Mouse (Mus musculus) neural tube, embryonic 14.5 days (tissue): ENCODE results near the gene Ggcx. TPM values are rescaled to one million over a fixed set of nuclear protein-coding genes. Genes with fewer than 3 reads are reported as not detected.

Experiments used
- ATAC-seq: fragments of 200-750 bp; cut with Nextera tagmentation; 2 replicates; pipeline ENCODE4 v1.8.0; 2017; ENCODE audit warnings: low read depth, mild to moderate bottlenecking, moderate TSS enrichment, moderate library complexity
- H3K27ac ChIP-seq: fragments of 300-500 bp; sonication (generic); 2 replicates; pipeline ENCODE4 v1.5.1; 2014; ENCODE audit warnings: low read depth, mild to moderate bottlenecking, control low read depth, low read length, moderate library complexity, mixed read lengths
- H3K27me3 ChIP-seq: fragments of 300-500 bp; sonication (generic); 2 replicates; pipeline ENCODE4 v1.6.1; 2014; ENCODE audit warnings: low read length; ENCODE audit not compliant: control insufficient read depth, insufficient read depth
- H3K36me3 ChIP-seq: fragments of 300-500 bp; sonication (generic); 2 replicates; pipeline ENCODE4 v1.6.1; 2014; ENCODE audit warnings: low read length, mixed read lengths; ENCODE audit not compliant: control insufficient read depth, insufficient read depth
- H3K4me1 ChIP-seq: fragments of 300-500 bp; sonication (generic); 2 replicates; pipeline ENCODE4 v1.6.1; 2014; ENCODE audit warnings: low read length; ENCODE audit not compliant: control insufficient read depth, insufficient read depth
- H3K4me2 ChIP-seq: fragments of 300-500 bp; sonication (generic); 2 replicates; pipeline ENCODE4 v1.6.1; 2014; ENCODE audit warnings: mild to moderate bottlenecking, low read depth, low read length, control low read depth
- H3K4me3 ChIP-seq: fragments of 300-500 bp; sonication (generic); 2 replicates; pipeline ENCODE4 v1.5.1; 2014; ENCODE audit warnings: low read depth, low read length, control low read depth, mixed read lengths
- H3K9ac ChIP-seq: fragments of 300-500 bp; sonication (generic); replicated peaks from 2 replicates; pipeline ENCODE4 v1.6.1; 2014; ENCODE audit warnings: low read depth, mild to moderate bottlenecking, control low read depth, low read length, mixed read lengths
- H3K9me3 ChIP-seq: fragments of 300-500 bp; sonication (generic); 2 replicates; pipeline ENCODE4 v1.6.1; 2016; ENCODE audit warnings: low read length; ENCODE audit not compliant: control insufficient read depth
- WGBS: fragments of 180-500 bp; shearing (Covaris S2); extraction: QIAGEN DNeasy Blood & Tissue Kit; methylation state at CpG from one replicate; pipeline ENCODE4 v1.1.7; 2014; 5-methylcytosine and 5-hydroxymethylcytosine counted together
- polyA plus RNA-seq: library from polyadenylated mRNA; unstranded; fragments of >200 nt; fragmentation: Nextera tagmentation; extraction: Ambion mirVana; gene quantifications from 2 replicates; pipeline ENCODE4 v1.2.1, GENCODE M21; 2014

The Ggcx gene
- polyA plus RNA-seq, 1 experiment from 2014 or later = 11.6 TPM

DNA sequence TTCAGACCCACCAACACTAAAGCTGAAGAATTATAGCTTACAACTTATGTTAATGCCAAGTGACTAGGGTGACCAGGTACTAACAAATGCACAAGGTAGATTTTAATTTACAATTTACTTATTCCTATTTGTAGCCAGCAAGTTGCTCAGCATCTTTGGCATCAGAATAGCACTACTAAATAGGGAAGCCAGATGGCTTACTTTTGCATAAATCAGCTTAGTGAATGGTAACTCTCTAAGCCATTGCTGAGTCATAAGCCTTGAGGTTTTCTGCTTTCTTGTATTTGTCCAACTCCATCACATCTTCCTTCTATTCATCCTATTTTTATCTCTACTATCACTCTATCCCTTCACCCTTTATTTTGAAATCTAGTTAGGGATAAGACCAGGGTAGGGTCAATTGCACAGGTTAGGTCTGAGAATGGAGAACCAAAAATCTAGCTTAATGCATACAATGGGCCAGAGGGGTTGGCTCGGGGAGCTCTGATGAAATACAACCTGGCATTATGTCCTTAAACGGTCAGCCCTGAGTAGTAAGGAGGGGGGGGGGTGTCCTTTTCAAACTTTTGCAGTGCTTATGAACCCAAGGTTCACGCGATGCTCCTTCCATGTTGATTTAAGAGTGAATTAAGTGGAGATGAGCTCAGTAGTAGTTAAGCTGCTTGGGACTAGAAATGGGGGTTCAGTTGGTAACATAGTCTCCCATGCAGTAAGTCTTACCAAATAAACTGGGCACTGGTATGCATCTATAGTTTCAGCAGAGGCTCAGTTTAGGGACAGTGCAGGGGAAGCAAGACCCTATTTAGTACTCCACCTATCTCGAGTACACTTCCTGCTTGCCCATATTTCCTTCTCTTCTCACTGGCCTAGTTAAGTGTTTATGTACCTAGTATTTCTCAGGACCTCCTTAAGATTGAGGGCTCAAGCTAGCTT is 17.1 kb downstream of the Ggcx start:
- Histone ChIP-seq H3K36me3 (peaks cover 64% of the 10 kb centered on the region), H3K4me1 (peaks cover 3% of the 10 kb centered on the region; the same call in 1 of the 2 replicates), H3K4me2 (no peak overlapping the region), H3K9me3 (no peaks in the 10 kb centered on the region), H3K27me3 (no peaks in the 10 kb centered on the region), H3K4me3 (no peak overlapping the region), H3K9ac (no peak overlapping the region), H3K27ac (no peak overlapping the region)
- 33% methylated on average over 5 of the region's 5 CpGs for WGBS
- no peak for ATAC-seq

DNA sequence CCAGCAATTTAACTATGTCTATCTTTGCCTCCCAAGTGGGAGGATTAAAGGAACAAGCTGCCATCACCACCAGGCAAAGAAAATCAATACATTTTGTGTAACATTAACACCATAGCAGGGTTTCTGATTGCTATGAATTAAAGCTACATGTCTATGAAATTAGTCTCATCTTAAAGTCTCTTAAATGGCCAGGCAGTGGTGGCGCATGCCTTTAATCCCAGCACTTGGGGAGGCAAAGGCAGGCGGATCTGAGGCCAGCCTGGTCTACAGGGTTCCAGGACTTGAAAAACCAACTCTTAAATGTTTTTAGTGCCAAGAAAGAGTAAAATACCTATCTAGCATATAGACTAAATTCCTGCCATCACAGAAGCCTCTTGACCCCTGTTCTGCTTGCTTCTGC is 18.0 kb downstream of the Ggcx start:
- Histone ChIP-seq H3K4me2 (no peak overlapping the region), H3K27ac (no peak overlapping the region), H3K4me1 (peaks cover 12% of the 10 kb centered on the region; the same call in 1 of the 2 replicates), H3K9ac (no peak overlapping the region), H3K9me3 (no peaks in the 10 kb centered on the region), H3K27me3 (no peaks in the 10 kb centered on the region), H3K36me3 (peaks cover 68% of the 10 kb centered on the region), H3K4me3 (no peak overlapping the region)
- no peak for ATAC-seq
- WGBS = 81% methylated on average over 2 of the region's 2 CpGs

DNA sequence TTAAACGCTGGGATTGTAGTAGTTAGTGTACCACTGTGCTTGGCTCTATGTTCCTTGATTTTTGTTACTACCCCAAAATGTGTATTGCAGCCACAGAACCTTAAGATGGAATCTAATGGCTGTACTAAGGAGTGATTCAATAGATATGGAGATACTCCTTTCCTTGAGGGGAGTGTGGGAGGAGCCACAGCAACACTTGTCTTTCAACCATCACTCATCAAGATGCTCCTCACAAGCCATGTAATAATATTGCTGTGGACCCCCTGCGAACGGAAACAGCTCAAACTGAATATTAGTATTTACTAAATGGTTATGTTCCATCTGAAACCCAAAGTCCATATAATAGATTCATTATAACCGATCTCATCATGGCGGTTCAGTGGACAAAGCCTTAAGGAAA is 24.1 kb downstream of the Ggcx start:
- peaks cover 31% of the 10 kb centered on the region for H3K4me1 ChIP-seq
- peak overlapping the region; percentile 100 for H3K9ac ChIP-seq
- no peak overlapping the region for H3K27ac ChIP-seq
- no peak for ATAC-seq
- peak overlapping the region; percentile 83 for H3K4me2 ChIP-seq
- WGBS = 4% methylated on average over 5 of the region's 5 CpGs
- peak overlapping the region; percentile 100 for H3K4me3 ChIP-seq
- H3K9me3 ChIP-seq = no peaks in the 10 kb centered on the region
- H3K36me3 ChIP-seq = peaks cover 36% of the 10 kb centered on the region
- no peaks in the 10 kb centered on the region for H3K27me3 ChIP-seq

DNA sequence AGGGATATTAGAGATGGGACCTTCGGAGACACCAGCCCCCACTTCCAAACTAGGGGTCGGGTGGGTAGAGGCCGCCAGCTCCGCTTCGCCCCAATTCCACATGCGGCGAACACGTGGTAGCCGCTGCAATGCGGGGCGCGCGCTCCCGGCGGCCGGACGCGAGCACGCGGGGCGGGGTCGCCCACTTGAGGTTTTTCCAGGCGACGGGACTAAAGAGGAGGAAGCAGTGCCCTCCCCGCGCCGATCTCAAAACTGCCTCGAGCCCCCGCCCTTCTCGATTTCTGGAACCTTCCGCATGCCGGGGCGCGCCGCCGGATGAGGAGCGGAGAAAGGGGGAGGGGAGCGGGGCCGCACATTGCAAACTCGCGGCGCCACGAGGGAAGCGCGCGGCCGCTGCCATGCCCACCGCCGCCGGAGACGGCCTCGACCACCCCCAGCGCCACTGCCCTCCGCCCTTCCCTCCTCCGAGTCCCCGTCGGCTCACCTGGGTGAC is 24.8 kb downstream of the Ggcx start:
- peaks cover 31% of the 10 kb centered on the region for H3K4me1 ChIP-seq
- H3K27ac ChIP-seq = peak overlapping the region; percentile 95
- peak overlapping the region; percentile 100 for H3K4me3 ChIP-seq

DNA sequence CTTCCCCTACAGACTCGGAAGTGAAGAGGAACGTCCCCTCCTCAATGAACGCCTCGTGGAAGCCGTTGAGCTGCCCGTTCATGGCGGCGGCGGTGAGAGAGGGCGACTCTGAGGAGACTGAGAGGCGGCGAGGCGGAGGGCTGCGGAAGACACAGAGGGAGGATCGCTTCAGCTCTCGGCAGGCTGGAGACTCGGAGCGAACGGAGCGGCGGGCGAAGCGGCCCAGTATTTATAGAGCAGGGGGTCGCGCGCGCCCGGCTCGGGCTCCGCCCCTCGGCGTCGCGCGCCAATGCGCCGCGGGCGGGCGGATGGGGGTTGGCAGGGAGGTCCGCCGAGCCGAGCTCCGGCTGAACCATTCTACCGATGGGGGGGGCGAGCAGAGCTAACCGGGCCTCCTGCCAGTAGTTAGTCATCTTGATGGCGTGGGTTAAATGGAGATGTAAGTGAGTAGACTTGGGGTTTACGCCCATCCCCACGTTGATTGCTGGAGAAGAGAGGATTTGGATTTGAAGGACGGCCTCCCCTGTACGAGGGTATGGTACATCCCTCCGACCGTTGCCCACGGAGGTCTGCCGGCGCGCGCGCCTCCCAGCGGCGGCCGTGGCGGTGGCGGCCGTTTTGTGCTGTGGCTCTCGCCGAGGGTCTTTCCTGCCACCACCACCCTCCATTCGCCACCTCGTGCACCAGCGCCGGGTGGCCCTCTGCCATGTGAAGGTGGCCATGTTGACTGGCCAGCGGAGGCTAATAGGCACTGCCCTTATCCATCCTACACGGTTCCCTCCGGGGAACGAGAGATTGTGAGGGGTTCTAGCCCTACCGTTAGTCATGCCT is 25.5 kb downstream of the Ggcx start, which contains the start of gene Mat2a:
TSS of gene Mat2a (minus strand) at position 204 of the 831 bp plus-strand sequence.
- no peaks in the 10 kb centered on the region for H3K9me3 ChIP-seq
- peak within 1 kb of the TSS; percentile 83 for H3K4me2 ChIP-seq
- peak within 1 kb of the TSS; percentile 100 for H3K9ac ChIP-seq
- no peaks in the 10 kb centered on the region for H3K27me3 ChIP-seq
- peak; percentile 88 for ATAC-seq
- peaks cover 31% of the 10 kb centered on the region for H3K4me1 ChIP-seq
- under 1% methylated on average over 76 of the region's 77 CpGs for WGBS
- peaks cover 30% of the 10 kb centered on the region for H3K36me3 ChIP-seq
- peak within 1 kb of the TSS; percentile 100 for H3K4me3 ChIP-seq
- peak within 1 kb of the TSS; percentile 95 for H3K27ac ChIP-seq

More for the DNA sequence above, 24.8 kb downstream of the Ggcx start:
- H3K27me3 ChIP-seq = no peaks in the 10 kb centered on the region
- H3K9ac ChIP-seq = peak overlapping the region; percentile 100
- peak; percentile 40 for ATAC-seq
- under 1% methylated on average over 54 of the region's 57 CpGs for WGBS
- peak overlapping the region; percentile 83 for H3K4me2 ChIP-seq
- no peaks in the 10 kb centered on the region for H3K9me3 ChIP-seq
- peaks cover 35% of the 10 kb centered on the region for H3K36me3 ChIP-seq

DNA sequence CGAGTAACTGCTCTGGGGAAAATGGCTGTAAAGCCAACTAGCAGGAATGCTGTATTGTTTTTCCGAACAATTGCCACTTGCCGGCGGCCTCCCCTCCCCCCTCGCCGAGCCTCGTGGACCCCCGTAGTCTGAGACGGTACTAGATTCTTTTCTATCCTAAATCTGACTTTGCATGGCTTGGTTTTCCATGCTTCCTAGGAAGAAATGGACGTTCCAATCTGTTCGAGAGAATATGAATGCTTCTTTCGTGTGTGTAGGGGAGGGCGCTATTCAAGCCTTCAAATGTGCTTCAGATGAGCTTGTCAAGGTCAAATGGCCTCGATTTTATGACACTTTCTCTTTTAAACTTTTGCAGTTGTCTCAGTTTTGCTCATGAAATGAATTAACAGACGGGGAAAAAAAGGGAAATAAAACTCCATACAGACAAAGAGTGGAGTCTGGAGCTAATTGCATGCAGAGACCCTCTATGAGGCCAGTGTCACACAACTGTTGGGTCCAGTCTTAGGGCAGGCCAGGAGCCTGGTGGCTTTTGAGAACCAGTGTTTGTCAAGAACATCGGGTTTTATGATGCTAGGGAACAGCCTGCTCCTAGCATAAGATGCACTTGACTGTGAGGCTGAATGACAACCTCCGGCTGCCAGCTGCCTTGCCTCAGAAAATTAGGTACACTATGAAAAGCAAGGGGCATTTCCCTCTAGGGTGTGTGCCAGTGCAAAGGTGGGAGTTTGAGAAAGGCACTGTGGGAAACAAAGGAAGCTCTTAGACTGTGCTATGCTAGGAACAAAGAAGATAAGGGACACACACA is 26.3 kb downstream of the Ggcx start:
- Histone ChIP-seq H3K4me3 (peak overlapping the region; percentile 100), H3K9ac (peak overlapping the region; percentile 100), H3K4me1 (peaks cover 31% of the 10 kb centered on the region), H3K27me3 (no peaks in the 10 kb centered on the region), H3K27ac (peak overlapping the region; percentile 95), H3K36me3 (peaks cover 22% of the 10 kb centered on the region), H3K9me3 (no peaks in the 10 kb centered on the region), H3K4me2 (peak overlapping the region; percentile 83)
- 0 out of 2 replicates have a peak, but pooled peaks have one; percentile 1 for ATAC-seq
- 7% methylated on average over 17 of the region's 17 CpGs for WGBS

DNA sequence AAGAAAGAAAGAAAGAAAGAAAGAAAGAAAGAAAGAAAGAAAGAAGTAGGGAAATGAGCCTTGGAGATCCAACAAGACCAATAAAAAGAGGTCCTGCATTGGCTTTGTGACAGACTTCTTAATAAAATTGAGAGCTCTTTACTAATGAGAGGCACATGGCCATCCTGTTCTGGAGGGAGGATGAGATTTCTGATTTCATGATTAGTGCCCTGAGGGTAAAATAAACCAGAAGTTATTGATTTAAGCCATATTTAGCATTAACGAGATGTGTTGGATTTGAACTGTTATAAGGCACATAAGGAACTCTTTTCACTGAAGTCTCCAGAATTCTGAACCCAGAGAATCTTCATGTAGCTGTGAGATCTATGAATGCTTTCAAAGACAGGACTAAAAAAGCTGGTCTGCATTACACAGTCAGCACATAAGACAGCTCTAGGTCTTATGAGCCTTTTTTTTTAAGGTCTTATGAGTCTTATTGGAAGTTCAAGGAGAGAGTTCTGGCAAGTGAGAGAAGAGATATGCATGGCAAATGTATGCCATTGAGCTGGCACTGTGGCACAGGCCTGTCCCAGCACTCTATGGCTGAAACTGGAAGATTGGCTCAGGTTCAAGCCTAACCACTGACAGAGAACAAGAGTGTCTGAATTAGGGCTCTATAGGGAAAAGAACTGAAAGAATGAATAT is 29.0 kb downstream of the Ggcx start:
- no peak overlapping the region for H3K27ac ChIP-seq
- H3K4me2 ChIP-seq = no peak overlapping the region
- no peak for ATAC-seq
- H3K9ac ChIP-seq = no peak overlapping the region
- no peaks in the 10 kb centered on the region for H3K36me3 ChIP-seq
- 81% methylated on average over 1 of the region's 1 CpGs for WGBS
- H3K4me1 ChIP-seq = peaks cover 13% of the 10 kb centered on the region
- no peaks in the 10 kb centered on the region for H3K27me3 ChIP-seq
- no peaks in the 10 kb centered on the region for H3K9me3 ChIP-seq
- no peak overlapping the region for H3K4me3 ChIP-seq

DNA sequence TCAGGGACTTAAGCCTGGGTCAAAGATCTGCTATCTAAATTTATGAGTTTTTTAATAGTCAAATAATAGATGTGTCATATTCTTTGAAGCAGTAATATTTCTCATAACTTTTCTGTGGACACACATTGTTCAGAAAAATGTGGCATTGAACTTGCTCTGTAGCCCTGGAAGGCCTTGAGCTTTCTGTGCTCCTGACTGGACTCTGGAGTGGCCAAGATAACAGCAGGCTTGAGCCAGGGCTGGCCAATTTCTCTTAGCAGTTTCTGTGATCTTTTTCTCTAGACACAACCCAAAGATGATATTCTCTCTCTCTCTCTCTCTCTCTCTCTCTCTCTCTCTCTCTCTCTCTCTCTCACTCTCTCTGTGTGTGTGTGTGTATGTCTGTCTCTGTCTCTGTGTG is 30.9 kb downstream of the Ggcx start:
- Histone ChIP-seq H3K4me2 (no peak overlapping the region), H3K27me3 (no peaks in the 10 kb centered on the region), H3K4me3 (no peak overlapping the region), H3K9ac (no peak overlapping the region), H3K9me3 (no peaks in the 10 kb centered on the region), H3K27ac (no peak overlapping the region), H3K4me1 (peaks cover 13% of the 10 kb centered on the region), H3K36me3 (no peaks in the 10 kb centered on the region)
- ATAC-seq = no peak
